9 mouse cellular contexts compared by ENCODE assay signal in genomic region chr5:4193247-4193628, GRCm38 (mm10). TPM values are rescaled to one million over a fixed set of nuclear protein-coding genes. Genes with fewer than 3 reads are reported as not detected.
DNase-seq lines count a peak whose midpoint lies in the region; ATAC-seq and TF ChIP-seq lines count a peak whose summit lies in the region.
"Had no signal": no experiment of that assay in that cellular context is flagged by ENCODE, and none has a peak within 500 bp of the region (broad histone marks: within the 10 kb centered on the region; RNA-seq: fewer than 3 reads in every experiment).

No protein-coding gene starts in this region.

- no peak for TF ChIP-seq POLR2A in bone marrow macrophage, adult 2 months (IDR thresholded peaks at IDR 0.05; ENCODE audit: borderline replicate concordance, low read depth, low read length)

- TF ChIP-seq CTCF in bone marrow macrophage, adult 2 months (IDR thresholded peaks at IDR 0.05; ENCODE audit: low read depth, low read length), result no peak

- H3K36me3 ChIP-seq in heart, embryonic 15.5 days, result no peaks in the 10 kb centered on the region
- H3K36me3 ChIP-seq in hindbrain, embryonic 16.5 days (ENCODE audit: control insufficient read depth, insufficient read depth, low read length), result no peaks in the 10 kb centered on the region
- H3K36me3 ChIP-seq in midbrain, embryonic 14.5 days (ENCODE audit: control insufficient read depth, insufficient read depth, low read length), result no peaks in the 10 kb centered on the region

- ATAC-seq in heart, embryonic 15.5 days (replicated peaks; ENCODE audit: insufficient number of reproducible peaks, insufficient read depth, low FRiP score, low read depth), result no peak
- no peak for ATAC-seq in hindbrain, embryonic 16.5 days
- ATAC-seq in midbrain, embryonic 14.5 days (ENCODE audit: low FRiP score, low TSS enrichment), result no peak

- H3K9ac ChIP-seq in heart, embryonic 15.5 days, result no peak overlapping the region
- no peak overlapping the region for H3K9ac ChIP-seq in hindbrain, embryonic 16.5 days (ENCODE audit: low read depth, low read length)
- no peak overlapping the region for H3K9ac ChIP-seq in midbrain, embryonic 14.5 days (replicated peaks; ENCODE audit: low read length)

- peak overlapping the region; percentile 70 for H3K4me2 ChIP-seq in heart, embryonic 15.5 days
- peak overlapping the region; percentile 77 for H3K4me2 ChIP-seq in hindbrain, embryonic 16.5 days (ENCODE audit: low read length)
- peak overlapping the region; percentile 74 for H3K4me2 ChIP-seq in midbrain, embryonic 14.5 days (ENCODE audit: low read length)

- intact Hi-C loops in left cerebral cortex, postnatal 14 days (cut with DNase I), result loop anchor here (10.0 kb wide), 1 partner anchor 88 kb away; the partner anchor contains the start of gene Cyp51

- H3K27me3 ChIP-seq in heart, embryonic 15.5 days, result no peaks in the 10 kb centered on the region
- H3K27me3 ChIP-seq in hindbrain, embryonic 16.5 days (replicated peaks; ENCODE audit: control insufficient read depth, insufficient read depth, low read length), result no peaks in the 10 kb centered on the region
- no peaks in the 10 kb centered on the region for H3K27me3 ChIP-seq in midbrain, embryonic 14.5 days (ENCODE audit: control insufficient read depth, insufficient read depth, low read length)

- peaks cover 11% of the 10 kb centered on the region for H3K4me1 ChIP-seq in heart, embryonic 15.5 days (replicated peaks)
- peaks cover 8% of the 10 kb centered on the region for H3K4me1 ChIP-seq in bone marrow macrophage, adult 2 months (ENCODE audit: control insufficient read depth, insufficient read depth, low read length)
- H3K4me1 ChIP-seq in hindbrain, embryonic 16.5 days (ENCODE audit: control insufficient read depth, insufficient read depth, low read depth, low read length), result peaks cover 3% of the 10 kb centered on the region
- H3K4me1 ChIP-seq in midbrain, embryonic 14.5 days (ENCODE audit: control insufficient read depth, insufficient read depth, low read length), result peaks cover 4% of the 10 kb centered on the region

- peaks cover 3% of the 10 kb centered on the region; the same call in 1 of the 2 replicates for H3K9me3 ChIP-seq in heart, embryonic 15.5 days (replicated peaks)
- H3K9me3 ChIP-seq in hindbrain, embryonic 16.5 days (ENCODE audit: control insufficient read depth, low read length), result no peaks in the 10 kb centered on the region; the same call in 1 of the 2 replicates
- no peaks in the 10 kb centered on the region; the same call in 1 of the 2 replicates for H3K9me3 ChIP-seq in midbrain, embryonic 14.5 days (ENCODE audit: control insufficient read depth, low read length)

- DNase-seq in heart, adult 11 months, result no peak
- DNase-seq in midbrain, embryonic 14.5 days, result no peak
- no peak for DNase-seq in ovary, postnatal 36 days (ENCODE audit: low spot score)
- DNase-seq in adrenal gland, postnatal 4 days (ENCODE audit: low spot score in 2 of 2), result no peak
- no peak for DNase-seq in left cerebral cortex, postnatal 14 days (ENCODE audit: low spot score in 2 of 2)
- DNase-seq: thymus, adult 2 months had no signal

- H3K27ac ChIP-seq in heart, embryonic 15.5 days, result no peak overlapping the region
- H3K27ac ChIP-seq in bone marrow macrophage, adult 2 months (ENCODE audit: insufficient read depth, low read depth, low read length), result no peak overlapping the region
- H3K27ac ChIP-seq in hindbrain, embryonic 16.5 days (ENCODE audit: low read depth, low read length), result no peak overlapping the region
- H3K27ac ChIP-seq in midbrain, embryonic 14.5 days (replicated peaks; ENCODE audit: low read depth, low read length), result no peak overlapping the region

- 70% methylated on average over 5 of the region's 5 CpGs for WGBS in heart, embryonic 15.5 days
- WGBS in hindbrain, embryonic 16.5 days, result 83% methylated on average over 5 of the region's 5 CpGs
- WGBS in midbrain, embryonic 14.5 days, result 87% methylated on average over 5 of the region's 5 CpGs

- peak overlapping the region; percentile 50 for H3K4me3 ChIP-seq in heart, embryonic 15.5 days
- peak overlapping the region; percentile 63 for H3K4me3 ChIP-seq in bone marrow macrophage, adult 2 months (ENCODE audit: insufficient read depth, low read length)
- H3K4me3 ChIP-seq in hindbrain, embryonic 16.5 days (ENCODE audit: low read length), result peak overlapping the region; percentile 39
- H3K4me3 ChIP-seq in midbrain, embryonic 14.5 days (replicated peaks; ENCODE audit: low read depth, low read length), result peak overlapping the region; percentile 40

RNA-seq across cellular contexts. Expression of gene Mterf1b, which starts 1.1 kb away (rescaled TPM):
- 1.3 and 1.9 TPM in 2 replicates for polyA plus RNA-seq in heart, embryonic 15.5 days (2015; fragmentation: Nextera tagmentation; extraction: Ambion mirVana)
- polyA plus RNA-seq in bone marrow macrophage, adult 2 months (2012; ENCODE audit: insufficient read depth, insufficient read length, missing spikeins), result 3.0 and 4.0 TPM in 2 replicates
- 2.1 and 2.2 TPM in 2 replicates for polyA plus RNA-seq in hindbrain, embryonic 16.5 days (2015; fragmentation: Nextera tagmentation; extraction: Ambion mirVana)
- polyA plus RNA-seq in midbrain, embryonic 14.5 days (2014; fragmentation: Nextera tagmentation; extraction: Ambion mirVana), result 2.7 and 3.8 TPM in 2 replicates
- total RNA-seq in adrenal gland, postnatal 4 days (2021), result 1 to 10 TPM; 6.5 to 8.1 TPM
- 1 to 10 TPM; 4.9 to 5.5 TPM for total RNA-seq in left cerebral cortex, postnatal 14 days (2021)
